Mouse (Mus musculus) thymus, postnatal 0 days (tissue): ENCODE data around the gene Emilin2. TPM values are rescaled to one million over a fixed set of nuclear protein-coding genes. Genes with fewer than 3 reads are reported as not detected.
A peak's percentile ranks its signal among the peaks of the same experiment; 100 is the strongest.

Experiments used
- DNase-seq: peaks from one replicate; pipeline ENCODE4 v3.0.0-alpha.2; 2015; ENCODE audit warnings: low spot score
- polyA plus RNA-seq: library from polyadenylated mRNA; unstranded; fragments of >200 nt; fragmentation: Nextera tagmentation; extraction: Ambion mirVana; gene quantifications from 2 replicates; pipeline ENCODE4 v1.2.1, GENCODE M21; 2015

Gene Emilin2
- polyA plus RNA-seq, 1 experiment from 2014 or later, result 3.2 TPM

GRCm38 (mm10) chr17:71206136-71206893 lies 105.5 kb downstream of the Emilin2 start:
- no peak for DNase-seq

GRCm38 (mm10) chr17:71204809-71205091 lies 107.0 kb downstream of the Emilin2 start:
- DNase-seq, result peak; percentile 49

GRCm38 (mm10) chr17:71203998-71204808 lies 107.6 kb downstream of the Emilin2 start:
- peak; percentile 20 for DNase-seq

Other genes starting within 250 kb of the Emilin2 start
- gene Lpin2, start 129.4 kb downstream of the Emilin2 start, polyA plus RNA-seq, result 18.2 and 19.8 TPM in 2 replicates
- 0.91 and 2.8 TPM in 2 replicates for gene Gm4707, start 147.9 kb upstream of the Emilin2 start, polyA plus RNA-seq
- 66.3 and 75.3 TPM in 2 replicates for gene Smchd1, start 163.4 kb upstream of the Emilin2 start, polyA plus RNA-seq
- gene Ndc80, start 214.9 kb upstream of the Emilin2 start, polyA plus RNA-seq, result 56.9 and 60.6 TPM in 2 replicates
- gene Spdya, start 240.1 kb upstream of the Emilin2 start, polyA plus RNA-seq, result 0.27 and 0.35 TPM in 2 replicates